Mouse (Mus musculus): ENCODE data around the gene Slc23a4.

- TF ChIP-seq CTCF (IDR thresholded peaks at IDR 0.05; ENCODE audit: extremely low read depth, insufficient read depth, insufficient read length, insufficient replicate concordance) (no peak), POLR2A (IDR thresholded peaks at IDR 0.05; ENCODE audit: low read depth, low read length) (no peak)
Measured at GRCm38 (mm10) chr6:34965819-34966539, 22.2 kb downstream of the Slc23a4 start.
